Mouse (Mus musculus): ENCODE measurements at regions not wholly inside any gene's neighbourhood (a gene's known extent, or its start where the extent isn't known, plus 50 kb on each side); places are given as distances from the start of the nearest gene placed in this dataset.

DNA sequence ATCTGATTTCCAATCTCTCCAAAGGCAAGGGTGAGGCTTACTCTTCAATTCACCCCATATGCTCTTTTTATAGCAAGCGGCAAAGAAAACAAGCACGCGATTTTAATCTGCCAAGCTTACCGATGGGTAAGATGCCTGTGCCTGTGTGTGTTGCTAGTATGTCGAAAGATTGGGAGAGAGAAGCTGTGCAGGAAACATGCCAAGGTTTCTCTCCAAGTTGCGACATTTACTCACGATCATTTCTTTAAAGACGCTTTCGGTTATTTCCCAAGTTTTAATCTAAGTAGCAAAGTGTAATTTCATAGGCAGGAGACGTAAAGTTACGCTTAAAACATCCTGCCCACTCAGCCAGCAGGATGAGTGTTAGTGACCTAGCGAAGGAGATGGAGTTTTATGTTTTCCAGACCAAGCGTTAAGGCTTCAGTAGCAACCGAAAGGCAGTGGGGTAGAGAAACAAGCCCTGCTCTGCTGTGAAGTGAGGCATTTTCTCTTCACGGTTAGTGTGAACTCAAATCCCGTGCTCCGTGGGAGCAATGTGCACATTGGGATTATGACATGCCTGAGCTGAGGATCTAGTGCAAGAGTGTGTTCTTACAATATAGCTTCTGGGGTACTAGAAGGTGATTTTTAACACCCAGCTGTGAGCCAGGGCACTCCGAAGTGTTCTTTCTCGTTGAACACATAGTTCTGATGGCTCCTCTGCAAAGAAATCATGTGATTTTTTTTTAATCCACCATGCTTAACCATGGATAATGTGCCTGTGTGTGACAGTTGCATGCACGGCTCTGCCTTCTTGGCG, 152.6 kb upstream of the Slc38a2 start:
- TF ChIP-seq POLR2A (IDR thresholded peaks at IDR 0.05; ENCODE audit: control insufficient read depth, extremely low read depth, insufficient read depth, low read length, poor library complexity) (no peak), CTCF (IDR thresholded peaks at IDR 0.05; ENCODE audit: borderline replicate concordance, control insufficient read depth, extremely low read depth, insufficient read depth, low read length, poor library complexity) (no peak)
